Mouse (Mus musculus): ENCODE measurements around the gene Plcg2.
A peak's percentile ranks its signal among the peaks of the same experiment; 100 is the strongest.

Gene Plcg2

DNA sequence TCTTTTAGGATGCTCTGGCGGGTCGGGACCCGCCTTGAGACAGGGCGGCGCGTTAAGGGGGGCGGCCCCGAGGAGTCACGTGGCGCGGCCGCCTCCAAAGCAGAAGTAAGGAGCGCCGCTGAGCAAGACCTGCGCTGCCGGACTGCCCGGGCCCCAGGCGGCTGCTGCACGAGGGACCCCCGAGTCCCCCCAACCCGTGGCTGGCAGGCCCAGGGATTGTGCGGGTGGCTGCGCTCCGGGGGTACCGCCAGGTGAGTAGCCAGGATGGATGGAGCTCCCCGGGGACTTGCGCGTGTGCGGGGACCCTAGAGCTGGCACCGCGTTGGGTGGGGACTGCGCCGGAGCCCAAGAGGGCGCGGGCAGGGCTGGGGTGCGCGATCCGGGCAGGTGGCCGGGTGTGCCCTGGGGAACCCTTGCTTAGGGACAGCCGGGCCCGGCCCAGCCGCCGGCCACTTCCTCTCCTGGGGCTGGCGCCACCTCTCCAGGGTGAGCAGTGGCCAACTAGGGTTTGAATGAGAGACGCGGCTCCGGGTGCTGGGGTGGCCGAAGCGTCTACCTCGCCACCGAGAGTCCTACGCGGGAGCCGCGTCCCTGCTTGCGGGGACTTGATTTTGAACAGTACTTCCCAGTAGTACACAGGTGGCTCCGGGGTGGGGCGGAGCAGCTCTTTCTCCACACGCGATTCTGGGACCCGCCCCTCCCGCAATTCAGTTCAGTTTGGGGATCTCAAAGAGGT is at the start of gene Plcg2:
Gene Plcg2, plus strand, starts transcription at position 113 of the 736 bp plus-strand sequence.
- DNase-seq (ENCODE audit: low read depth, low spot score) = peak; percentile 10

GRCm38 (mm10) chr8:117451072-117451471 is 47.0 kb upstream of the Plcg2 start:
- DNase-seq (ENCODE audit: low read depth, low spot score) = peak; percentile 80

DNA sequence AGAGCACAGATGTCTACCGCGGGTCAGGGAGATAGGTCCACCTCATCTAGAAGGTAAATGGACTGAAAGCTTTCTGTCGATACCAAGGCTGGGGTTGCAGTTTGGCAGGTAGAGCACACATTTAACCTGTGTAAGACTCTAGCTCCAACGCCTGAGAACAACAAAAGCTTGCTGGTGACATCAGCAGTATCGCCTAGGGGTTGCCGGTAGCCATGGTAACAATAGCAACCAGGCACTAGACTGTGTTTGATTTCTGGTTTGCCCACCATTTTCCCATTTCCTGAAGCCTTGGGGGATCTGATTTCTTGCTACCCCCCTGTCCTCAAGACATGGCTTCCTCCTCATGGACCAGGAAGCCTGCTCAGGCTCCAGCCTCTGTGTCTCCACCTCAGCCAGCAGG is 44.1 kb upstream of the Plcg2 start:
- peak; percentile 38 for DNase-seq (ENCODE audit: low read depth, low spot score)

DNA sequence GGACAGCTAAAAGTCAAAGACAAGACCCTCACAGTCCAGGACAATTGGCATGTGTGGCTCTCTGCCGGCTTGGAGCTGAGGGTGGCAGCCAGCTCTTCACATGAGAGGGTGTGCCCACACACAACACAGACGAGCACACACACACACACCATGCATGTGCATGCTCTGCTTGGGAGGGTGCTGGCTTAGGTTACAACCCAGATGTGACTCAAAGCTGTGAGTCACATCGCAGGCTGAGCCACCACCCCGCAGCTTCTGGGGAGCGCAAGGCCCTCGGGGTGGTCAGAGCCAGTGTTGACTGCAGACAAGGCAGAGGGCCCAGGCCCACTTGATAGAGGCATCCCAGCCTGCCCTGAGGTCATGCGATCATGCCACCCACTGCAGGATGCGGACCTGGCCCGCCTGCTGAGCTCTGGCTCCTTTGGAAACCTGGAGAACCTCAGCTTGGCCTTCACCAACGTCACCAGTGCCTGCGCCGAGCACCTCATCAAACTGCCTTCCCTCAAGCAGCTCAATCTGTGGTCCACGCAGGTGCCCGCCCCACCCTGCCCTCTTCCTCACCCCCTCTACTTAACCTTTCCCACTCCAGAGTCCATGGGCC is 43.5 kb upstream of the Plcg2 start:
- DNase-seq (ENCODE audit: low read depth, low spot score) = peak; percentile 75

- no peak for DNase-seq (ENCODE audit: low read depth, low spot score)
Observed at GRCm38 (mm10) chr8:117455701-117456100, 42.4 kb upstream of the Plcg2 start.

DNA sequence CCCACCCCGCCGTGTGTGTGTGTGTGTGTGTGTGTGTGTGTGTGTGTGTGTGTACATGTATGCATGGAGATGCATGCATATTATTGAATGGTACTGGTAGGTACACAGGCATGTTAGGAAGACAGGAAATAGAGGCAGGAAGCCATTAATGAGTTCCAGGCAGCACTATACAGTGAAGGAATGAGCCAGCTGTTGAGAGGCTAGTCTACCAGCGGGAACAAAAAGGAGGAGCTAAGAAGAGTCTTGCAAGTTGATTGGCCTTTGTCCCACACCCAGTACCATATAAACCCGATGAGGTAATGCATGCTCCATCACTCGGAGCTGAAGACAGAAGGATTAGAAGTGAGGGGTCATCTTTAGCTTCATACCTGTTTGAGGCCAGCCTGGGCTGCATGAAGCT is 39.7 kb upstream of the Plcg2 start:
- no peak for DNase-seq (ENCODE audit: low read depth, low spot score)

- peak; percentile 24 for DNase-seq (ENCODE audit: low read depth, low spot score)
Observed at GRCm38 (mm10) chr8:117462701-117463284, 35.3 kb upstream of the Plcg2 start.

DNA sequence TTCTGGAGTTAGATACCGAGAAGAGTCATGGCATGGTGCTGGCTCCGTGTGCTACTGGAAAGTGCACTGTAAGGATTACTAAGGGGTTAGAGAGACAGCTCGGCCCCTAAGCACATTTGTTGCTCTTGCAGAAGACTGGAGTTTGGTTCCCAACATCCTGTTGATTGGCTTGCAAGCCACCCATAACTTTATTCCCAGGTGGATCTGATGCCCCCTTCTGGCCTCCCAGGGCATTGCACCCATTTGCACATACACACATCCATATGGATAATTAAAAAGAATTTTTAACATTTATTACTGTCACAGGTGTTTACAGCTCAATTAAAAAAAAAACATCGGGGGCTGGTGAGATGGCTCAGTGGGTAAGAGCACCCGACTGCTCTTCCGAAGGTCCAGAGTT is 33.6 kb upstream of the Plcg2 start:
- DNase-seq (ENCODE audit: low read depth, low spot score) = no peak

- peak; percentile 93 for DNase-seq (ENCODE audit: low read depth, low spot score)
Observed at GRCm38 (mm10) chr8:117465250-117465649, 32.8 kb upstream of the Plcg2 start.

GRCm38 (mm10) chr8:117467466-117467865 is 30.6 kb upstream of the Plcg2 start:
- DNase-seq (ENCODE audit: low read depth, low spot score) = no peak

- DNase-seq (ENCODE audit: low read depth, low spot score) = no peak
Observed at GRCm38 (mm10) chr8:117469431-117470341, 28.4 kb upstream of the Plcg2 start.

GRCm38 (mm10) chr8:117470342-117470781 is 27.7 kb upstream of the Plcg2 start:
- peak; percentile 96 for DNase-seq (ENCODE audit: low read depth, low spot score)

GRCm38 (mm10) chr8:117471174-117471573 is 26.9 kb upstream of the Plcg2 start:
- DNase-seq (ENCODE audit: low read depth, low spot score) = peak; percentile 79

DNA sequence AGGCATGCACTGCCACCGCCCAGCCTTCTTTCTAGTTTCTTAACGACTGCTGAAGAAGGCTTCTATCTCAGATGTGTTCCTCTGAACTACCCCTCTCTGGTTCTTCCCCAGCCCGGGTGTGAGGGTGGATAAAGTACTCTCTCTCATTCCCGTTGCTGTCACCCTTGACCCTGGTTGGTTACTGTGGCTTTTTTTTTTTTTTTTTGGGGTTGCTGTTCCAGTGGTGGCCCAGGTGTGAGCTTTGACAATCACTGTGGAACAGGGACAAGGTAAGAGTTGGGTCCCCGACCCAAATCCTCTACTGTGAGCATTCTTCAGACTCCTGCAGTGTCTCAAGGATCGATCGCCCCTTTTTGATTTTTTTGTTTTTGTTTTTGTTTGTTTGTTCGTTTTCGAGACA is 26.4 kb upstream of the Plcg2 start:
- DNase-seq (ENCODE audit: low read depth, low spot score) = no peak

- DNase-seq (ENCODE audit: low read depth, low spot score) = no peak
Observed at GRCm38 (mm10) chr8:117472332-117472731, 25.8 kb upstream of the Plcg2 start.

DNA sequence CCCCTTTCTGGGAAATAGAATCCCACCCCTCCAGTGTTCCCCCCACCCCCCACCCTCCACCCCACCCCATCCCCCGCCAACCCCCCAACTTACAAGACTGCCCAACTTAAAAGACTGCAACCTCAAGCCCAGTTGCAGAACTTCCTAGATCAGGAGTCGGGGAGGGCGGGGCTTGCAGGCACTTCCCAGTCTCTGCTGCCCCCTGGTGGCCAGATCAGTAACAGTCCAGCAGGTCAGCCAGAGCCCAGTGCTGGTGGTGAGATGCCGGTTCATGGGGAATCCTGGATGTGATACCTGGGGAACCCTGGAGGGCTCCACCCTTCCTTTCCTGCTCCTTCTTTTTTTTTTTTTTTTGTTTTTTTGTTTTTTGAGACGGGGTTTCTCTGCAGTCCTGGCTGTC is 23.1 kb upstream of the Plcg2 start:
- peak; percentile 91 for DNase-seq (ENCODE audit: low read depth, low spot score)

- DNase-seq (ENCODE audit: low read depth, low spot score) = no peak
Observed at GRCm38 (mm10) chr8:117475819-117476218, 22.3 kb upstream of the Plcg2 start.

GRCm38 (mm10) chr8:117478082-117478481 is 20.0 kb upstream of the Plcg2 start:
- DNase-seq (ENCODE audit: low read depth, low spot score) = no peak

GRCm38 (mm10) chr8:117479996-117480395 is 18.1 kb upstream of the Plcg2 start:
- DNase-seq (ENCODE audit: low read depth, low spot score) = no peak

DNA sequence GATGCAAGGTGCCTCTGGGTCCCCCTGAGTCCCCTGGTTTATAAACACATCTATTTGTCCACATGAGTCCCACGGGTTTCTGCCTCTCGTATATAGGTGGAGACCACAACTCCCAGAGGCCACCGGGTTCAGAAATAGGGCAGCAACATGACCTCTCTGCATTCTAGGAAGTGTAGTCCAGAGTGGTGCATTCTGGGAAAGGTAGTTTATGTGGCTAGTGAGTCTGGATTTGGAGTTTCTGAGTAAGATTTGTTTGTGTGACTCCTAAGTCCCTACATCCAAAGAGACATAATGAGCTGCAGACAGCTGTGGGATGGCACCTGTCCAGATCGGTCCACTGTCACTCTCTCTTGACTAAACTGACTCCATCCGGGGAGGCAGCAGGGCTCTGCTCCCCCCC is 17.6 kb upstream of the Plcg2 start:
- DNase-seq (ENCODE audit: low read depth, low spot score) = peak; percentile 32

DNA sequence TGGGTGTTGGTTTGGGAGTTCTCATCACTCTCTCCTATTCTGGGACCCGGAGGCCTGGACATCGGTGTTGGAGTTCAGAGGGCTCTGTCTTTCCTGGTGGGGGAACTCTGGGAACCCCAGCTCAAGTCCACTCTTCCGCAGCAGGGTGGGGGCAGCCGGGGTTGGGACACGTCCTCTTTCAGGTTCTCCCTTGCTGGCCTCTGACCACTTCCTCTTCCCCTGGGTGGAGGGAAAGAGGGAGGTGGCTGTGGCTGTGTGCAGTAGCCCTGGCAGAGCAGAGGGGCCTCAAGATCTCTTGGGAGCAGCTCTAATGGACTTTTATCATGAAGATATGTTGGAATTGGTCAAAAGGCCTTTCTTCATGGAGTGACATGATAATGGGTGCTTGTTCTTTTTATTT is 16.3 kb upstream of the Plcg2 start:
- no peak for DNase-seq (ENCODE audit: low read depth, low spot score)

- DNase-seq (ENCODE audit: low read depth, low spot score) = no peak
Observed at GRCm38 (mm10) chr8:117484731-117485130, 13.4 kb upstream of the Plcg2 start.

Data from brain, adult 2 months (tissue).